Mouse (Mus musculus) testis, adult 2 months (tissue): Measurements from ENCODE around the gene Fbxo41.

Experiments used
- CTCF ChIP-seq: fragments of 200-500 bp; IDR thresholded peaks from 2 replicates; pipeline ENCODE4 v1.5.1; 2012; ENCODE audit warnings: low read depth, mild to moderate bottlenecking, inconsistent platforms, low read length, moderate library complexity; ENCODE audit not compliant: control insufficient read depth, insufficient read depth, insufficient replicate concordance
- POLR2A ChIP-seq: fragments of 200-500 bp; IDR thresholded peaks from 2 replicates; pipeline ENCODE4 v1.6.1; 2012; ENCODE audit warnings: low read depth, mild to moderate bottlenecking, inconsistent platforms, low read length, moderate library complexity; ENCODE audit not compliant: control insufficient read depth

DNA sequence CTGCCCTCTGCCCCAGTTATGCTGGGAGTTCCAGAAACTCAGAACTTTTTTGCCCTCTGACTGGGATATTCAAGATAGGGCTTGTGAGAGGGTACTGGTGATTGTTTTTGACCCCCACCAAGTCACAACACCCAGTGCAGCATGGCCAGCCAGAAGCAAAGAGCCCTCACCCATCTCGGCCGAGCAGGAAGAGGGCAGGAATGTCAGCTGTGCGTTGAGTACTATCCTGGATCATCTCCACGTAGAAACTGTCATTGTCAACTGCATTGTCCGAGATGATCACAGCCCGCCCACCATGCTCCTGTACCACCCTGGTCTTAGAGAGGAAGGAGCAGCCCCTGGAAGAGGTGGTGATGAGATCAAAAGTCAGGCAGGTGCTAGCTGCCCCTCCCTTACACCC lies 55.4 kb downstream of the Fbxo41 start:
- TF ChIP-seq CTCF, result no peak
- TF ChIP-seq POLR2A, result no peak
